Mouse (Mus musculus) kidney, adult 9 months (tissue): ENCODE results near the gene Zfp423.

Experiments used
- DNase-seq: peaks from one replicate; pipeline ENCODE4 v3.0.0; 2022

Zfp423 gene

DNA sequence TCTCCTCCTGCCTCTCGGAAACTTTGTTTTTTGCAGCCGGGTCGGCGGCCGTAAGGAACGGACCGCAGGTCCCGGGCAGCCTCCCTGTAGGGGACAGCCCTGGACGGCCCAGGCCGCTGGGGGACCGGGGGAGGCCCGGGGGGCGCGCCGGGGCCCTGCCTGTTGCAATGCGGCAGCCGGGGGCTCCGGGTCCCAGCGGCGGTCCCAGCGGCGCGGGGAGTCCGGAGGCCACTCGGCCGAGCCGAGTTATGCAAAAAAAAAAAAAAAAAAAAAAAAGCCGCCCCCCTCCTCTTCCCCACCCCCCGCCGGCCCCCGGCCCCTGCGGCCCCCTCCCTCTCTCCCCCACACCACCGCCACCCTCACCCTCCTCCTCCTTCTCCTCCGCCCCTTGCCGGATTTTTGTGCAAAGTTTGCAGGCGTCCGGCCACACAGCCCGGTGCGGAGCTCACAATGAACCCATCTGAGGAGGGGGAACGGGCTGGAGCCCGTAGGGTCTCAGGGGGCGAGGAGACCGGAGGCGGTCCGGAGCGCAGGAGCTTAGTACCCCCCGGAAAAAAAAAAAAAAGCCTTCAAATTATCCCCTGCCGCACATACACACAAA, at the start of gene Zfp423:
Gene Zfp423 (minus strand): TSS at position 276 of the 601 bp plus-strand sequence.
- no peak for DNase-seq

DNA sequence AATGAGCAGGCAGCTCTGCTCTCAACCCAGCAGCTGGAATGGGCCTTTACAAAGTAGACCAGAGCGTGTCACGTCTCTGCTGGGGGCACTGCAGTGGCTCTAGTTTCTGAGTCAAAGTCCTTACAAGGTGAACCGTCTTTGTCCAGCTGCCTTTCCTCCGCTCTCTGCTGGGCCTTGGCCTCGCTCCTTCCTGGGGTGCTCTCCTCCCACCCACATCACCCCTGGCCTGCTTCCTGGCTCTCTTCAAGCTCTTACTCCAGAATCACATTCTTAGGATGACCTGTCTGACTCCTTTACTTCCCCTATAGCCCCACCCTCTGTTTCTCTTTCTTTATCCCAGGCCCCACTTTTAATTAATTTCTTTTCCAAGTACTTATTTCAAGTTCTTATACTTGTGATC, 47.4 kb upstream of the Zfp423 start:
- peak; percentile 14 for DNase-seq

DNA sequence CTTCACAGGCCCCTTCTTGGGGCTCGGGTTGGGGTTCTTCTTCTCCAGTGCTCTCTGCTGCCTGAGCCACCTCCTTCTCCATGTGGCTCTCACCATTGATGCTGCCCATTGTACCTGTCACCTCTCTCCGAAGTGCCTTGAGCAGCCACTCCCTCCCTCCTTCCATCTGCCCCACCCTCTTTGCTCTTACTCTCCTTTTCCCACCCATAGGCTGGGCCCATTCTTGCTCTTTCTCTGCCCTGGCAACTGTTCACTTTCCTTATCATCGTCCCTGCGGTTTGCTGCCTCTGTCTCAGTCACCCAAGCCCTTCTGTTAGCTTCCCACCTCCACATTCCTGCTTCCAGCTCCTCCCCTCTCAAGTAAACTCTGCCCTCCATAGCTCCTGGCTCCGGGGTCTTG, 25.4 kb upstream of the Zfp423 start:
- DNase-seq: no peak

DNA sequence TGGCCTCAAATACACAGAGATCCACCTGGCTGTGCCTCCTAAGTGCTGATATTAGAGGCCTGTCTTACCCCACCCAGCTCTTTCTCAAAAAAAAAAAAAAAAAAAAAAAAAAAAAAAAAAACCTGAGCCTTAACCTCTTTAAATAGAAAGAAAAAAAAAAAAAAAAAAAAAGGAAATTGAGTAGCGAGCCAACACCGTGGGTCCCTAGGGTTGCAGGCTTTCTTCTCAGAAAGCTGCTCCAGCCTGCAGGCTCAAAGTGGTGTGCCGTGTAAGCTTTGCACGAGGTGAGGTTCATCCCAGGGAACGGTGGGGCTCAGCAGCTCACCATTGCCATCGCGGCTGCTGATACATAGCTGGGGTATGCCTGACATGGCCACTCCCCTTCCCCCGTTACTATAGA, 24.6 kb upstream of the Zfp423 start:
- DNase-seq: no peak

DNA sequence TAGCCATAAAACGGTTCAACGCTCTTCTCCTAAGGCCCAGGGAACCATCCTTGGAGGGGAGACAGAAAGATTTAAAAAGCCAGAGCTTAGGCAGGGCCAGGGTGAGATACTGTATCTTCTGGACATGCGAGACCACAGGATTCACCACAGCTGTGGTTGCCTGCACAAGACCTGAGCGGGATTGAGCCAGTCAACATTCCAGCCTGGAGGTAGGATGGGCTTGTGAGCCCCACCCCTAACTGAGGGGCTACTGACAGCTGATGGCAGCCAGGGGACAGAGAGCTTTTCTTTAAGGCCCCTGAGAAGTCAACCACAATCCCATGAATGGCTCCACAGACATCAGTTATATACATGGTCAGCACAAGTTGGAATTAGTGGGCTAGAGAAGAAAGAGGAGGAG, 23.5 kb upstream of the Zfp423 start:
- DNase-seq: no peak

DNA sequence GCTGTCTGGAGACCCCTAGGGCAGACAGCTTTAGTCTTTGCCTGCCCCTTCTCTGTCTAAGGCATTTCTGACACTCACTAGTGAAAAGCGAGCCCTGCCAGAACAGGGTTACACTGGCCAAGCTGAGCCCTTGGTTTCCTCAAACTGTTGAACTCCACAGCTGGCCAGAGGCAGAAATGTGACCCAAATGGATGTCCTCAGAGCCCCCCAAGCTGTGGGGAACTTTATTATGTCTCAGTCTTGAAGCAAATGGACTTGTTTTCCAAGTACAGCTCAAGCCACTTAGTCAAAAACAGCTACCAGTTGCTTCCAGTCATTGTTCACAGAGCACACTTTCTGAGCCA, 16.0 kb upstream of the Zfp423 start:
- DNase-seq: peak; percentile 7

DNA sequence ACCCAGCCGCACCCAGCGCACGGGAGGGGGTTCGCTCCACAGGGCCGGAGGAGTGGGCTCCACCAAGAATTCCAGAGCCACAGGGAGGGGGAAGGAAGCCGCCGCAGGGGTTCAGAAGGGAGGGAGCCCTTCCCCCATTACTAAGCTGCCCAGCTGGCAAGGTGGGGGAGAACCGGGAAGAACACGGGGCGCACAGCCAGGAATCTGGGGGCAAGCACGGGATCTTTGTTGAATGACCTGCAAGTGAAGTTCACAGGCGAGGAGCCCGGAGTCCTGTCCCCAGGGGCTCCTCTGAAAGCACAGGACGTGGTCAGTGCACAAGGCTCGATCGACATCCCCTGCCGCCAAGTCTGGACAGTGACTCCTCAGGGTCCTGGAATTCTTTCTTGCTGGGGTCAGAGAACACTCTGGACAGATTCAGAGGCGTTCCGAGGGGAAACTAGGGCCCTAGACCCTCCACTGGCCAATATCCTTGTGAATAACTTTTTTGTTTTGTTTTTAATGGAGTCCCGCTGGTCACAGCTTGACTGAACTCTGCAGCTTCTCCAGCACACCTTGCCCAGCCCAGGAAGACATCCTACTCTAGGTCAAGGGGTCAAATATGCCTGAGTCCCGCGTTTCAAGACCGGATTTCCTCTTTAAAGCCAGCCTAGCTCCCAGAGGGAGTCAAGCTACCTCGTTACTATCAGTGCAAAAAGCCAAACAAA, 15.5 kb upstream of the Zfp423 start:
- DNase-seq: peak; percentile 37

DNA sequence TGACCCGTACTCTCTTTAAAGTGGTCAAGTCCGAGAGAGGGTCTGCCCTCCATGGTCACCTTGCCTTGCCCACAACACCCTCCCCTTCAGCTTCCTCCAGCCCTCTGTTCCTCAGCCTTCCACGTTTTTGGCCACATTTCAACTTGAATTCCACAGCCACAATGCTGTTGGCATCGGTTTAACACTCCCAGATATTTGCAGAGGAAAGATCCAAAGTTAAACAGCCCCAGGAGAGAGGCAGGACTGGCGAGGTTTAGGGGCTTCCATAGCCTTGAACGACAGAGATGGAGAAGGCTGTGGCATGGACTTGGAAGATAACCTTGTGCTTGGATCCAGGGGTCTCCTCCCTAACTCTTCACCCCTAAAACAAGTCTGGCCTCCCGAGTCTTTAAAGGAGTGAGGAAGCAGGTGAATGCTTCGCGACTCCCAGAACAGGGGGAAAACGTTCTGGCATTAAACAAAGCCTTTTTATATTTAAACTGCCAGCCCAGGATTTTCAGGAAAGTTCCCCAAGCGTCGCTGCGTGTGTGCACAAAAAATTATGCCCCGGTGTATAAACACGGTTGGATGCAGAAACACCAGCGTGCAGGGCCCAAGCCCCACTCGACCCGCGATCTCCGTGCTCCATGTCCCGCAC, 14.8 kb upstream of the Zfp423 start:
- DNase-seq: peak; percentile 14

DNA sequence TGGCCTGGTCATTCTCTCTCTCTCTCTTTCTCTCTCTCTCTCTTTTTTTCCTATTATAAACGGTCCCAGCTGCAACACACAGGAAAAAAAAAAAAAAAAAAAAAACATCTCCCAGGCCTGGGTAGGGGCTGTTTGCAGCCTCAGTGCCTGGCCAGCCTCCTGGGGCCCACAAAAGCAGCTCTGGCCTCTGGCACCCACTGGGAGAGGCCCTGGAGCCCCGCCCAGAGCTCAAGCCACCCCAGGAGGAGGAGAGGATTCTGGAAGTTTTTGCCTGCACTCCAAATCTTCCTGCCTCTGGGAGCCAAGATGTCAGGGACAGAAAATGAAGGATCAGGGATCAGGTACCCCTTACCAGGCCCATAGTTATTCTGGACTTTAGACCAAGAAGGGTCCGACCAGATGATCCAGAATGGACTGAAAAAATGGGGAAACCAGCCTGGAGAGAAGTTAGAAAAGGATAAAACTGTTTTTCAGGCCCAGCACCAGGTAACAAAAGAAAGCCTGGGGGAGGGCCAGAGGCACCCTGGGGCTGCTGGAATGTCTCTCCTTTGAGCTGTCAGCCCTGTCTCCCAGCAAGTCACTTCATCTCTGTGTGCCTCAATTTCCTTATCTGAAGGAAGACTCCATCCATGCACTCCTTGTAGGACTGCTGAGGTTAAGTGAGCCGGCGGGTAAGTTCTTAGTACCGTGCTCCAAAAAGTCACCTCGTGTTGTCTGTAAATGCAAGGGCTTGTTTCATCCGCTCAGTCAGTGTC, 8.6 kb upstream of the Zfp423 start:
- DNase-seq: no peak

DNA sequence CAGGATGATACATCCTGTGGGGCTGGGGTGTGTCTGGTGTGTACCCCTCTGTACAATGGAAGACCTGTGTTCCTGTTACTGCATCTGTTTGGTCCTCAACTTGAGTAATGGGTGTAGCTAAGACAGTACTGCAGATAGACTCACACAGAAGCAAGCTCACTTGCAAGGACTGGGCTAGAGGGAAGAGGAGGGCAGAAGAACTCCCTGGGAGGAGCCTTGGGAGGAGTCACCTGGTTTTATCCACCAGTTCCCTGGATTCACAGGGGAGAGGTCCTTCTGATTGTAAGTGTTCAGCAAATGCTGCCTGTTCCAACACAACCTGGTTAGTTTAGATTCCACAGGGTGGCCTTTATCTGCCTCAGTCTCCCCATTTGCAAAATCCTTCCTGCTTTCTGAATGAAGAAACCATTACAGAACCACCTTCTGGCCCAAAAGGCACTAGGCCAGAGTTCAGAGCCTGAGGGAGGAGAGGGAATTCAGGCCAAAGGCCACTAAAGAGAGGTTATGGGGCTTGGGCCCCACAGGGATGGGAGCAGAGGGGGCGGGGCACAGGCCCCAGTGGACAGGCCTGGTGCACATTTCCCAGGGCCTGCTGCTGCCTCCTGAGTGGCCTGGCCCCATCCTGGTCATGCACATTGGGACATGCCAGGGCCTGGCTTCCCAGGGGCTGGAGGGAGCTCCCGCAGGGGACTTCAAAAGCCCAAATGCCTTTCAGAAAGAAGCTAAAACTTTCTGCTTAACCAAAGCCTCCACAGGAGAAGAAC, 7.8 kb upstream of the Zfp423 start:
- DNase-seq: peak; percentile 8

DNA sequence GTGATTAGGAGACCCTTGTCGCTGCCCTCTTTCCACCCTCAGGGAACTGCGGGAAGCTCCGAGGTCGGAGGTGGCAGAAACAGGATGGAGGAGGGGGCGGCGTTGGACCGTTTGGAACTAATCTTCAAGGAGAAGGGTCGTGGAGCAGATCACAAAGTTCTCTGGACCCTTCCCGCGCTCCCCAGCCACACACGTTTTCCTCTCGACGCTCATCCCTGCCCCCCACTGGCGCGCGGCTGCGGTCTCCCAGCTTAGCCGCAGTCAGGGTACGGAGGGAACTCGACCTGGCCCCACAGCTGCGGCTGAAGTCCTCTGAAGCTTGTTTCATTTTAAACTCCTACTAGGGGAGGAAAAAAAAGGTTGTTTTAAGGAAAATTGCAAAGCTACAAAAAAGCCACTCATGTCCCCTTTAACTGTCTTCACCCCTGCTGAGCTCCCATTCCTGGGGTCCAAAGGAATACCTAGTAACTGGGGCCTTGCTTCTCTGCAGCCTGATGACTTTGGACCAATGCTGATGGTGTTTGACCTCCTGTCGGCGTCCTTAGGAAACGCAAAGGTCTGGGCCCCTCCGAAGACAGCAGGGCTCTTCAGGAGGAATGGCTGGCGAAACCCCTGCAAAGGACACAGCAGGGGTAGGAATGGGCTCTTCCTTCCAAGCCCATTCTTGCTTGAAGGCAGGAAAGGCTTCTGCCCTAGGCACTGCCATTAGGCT, 3.3 kb upstream of the Zfp423 start:
- no peak for DNase-seq

DNA sequence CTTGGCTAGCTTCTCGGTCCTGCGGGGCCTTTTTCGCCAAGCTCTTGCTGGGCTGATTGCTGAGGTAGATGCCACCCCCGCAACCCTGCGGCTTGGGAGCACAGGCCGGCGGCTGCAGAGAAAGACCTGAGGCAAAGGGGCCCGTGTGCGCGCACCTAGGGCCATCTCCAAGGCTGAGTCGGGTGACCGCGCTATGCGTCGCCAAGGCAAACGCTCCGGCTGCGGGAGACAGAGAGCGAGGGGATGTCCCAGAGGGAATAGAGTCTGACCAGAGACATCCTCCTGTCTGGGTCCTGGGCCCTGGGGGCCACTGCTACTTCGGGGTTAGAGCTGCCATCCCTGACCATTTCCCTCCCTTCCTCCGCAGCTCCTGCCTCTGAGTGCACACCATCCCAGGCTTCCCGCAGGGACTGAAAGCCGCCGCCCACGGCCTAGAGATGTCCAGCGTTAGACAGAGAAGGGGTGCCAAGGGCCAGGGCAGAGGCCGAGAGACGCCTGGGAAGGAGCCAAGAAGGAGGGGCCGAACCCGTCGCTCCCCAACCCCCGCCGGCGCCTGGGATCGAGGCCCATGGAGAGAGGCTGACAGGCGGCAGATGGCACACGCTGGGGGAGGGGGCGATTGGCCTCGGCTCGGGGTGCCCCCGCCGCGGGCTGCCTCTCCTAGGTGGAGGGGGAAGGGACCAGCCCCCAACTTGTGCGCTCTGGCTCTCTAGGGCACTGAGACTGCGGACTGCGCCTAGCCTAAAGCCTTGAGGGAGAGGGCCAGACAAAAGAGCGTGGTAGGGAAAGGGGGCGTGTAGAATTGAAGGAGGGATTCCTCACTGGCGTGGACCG, 2.5 kb upstream of the Zfp423 start:
- DNase-seq: peak; percentile 70

DNA sequence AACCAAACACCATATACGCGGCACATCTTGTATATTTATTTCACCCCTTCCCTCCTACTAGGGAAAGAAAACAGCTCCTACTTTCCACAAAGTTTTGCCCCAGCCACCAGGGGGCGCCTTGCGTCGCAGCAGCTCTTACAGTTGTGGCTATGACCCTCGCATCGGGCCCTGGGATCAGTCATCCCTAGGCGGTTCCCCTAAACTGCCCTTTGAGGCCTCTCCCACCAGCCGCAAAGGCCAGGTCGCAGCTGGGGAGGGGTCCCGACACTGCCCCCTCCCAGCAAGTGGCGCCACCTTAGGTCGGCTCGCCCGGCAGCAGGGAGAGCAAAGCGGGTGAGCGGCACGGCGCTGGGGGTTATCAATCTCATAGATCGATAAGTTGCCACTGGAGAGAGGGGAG, 1.7 kb upstream of the Zfp423 start:
- DNase-seq: peak; percentile 43

DNA sequence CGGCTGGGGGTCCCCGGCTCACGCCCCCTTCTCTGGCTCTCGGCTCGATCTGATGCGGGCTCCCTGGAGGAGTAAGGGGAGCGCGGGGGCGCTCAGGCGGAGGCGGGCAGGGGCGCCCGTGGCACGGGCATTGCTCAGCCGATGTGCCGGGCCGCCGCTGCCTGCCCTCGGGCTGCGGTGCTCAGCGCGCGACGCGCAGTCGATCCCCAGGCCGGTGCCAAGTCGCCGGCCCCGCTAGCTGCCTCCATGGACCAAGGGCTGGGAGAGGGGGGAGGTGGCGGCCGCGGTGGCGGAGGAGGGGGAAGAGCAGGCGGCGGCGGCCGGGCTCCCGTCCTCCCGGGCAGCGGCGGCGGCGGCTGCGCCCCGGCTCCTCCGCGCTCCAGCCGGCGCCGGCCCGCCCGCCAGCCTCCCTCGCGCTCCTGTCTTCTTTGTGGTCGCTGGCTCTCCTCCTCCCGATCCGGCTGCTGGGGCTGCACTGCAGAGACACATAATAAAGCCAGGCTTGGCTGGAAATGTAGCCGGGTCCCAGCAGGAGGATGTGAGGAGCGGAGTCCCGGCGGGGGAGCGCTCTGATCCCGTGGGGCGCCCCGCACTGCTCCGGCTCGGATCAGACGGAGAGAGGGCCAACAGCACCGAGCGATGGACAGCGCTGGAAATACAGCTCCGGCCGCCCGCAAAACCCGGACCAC, 810 bp upstream of the Zfp423 start:
- peak; percentile 57 for DNase-seq

DNA sequence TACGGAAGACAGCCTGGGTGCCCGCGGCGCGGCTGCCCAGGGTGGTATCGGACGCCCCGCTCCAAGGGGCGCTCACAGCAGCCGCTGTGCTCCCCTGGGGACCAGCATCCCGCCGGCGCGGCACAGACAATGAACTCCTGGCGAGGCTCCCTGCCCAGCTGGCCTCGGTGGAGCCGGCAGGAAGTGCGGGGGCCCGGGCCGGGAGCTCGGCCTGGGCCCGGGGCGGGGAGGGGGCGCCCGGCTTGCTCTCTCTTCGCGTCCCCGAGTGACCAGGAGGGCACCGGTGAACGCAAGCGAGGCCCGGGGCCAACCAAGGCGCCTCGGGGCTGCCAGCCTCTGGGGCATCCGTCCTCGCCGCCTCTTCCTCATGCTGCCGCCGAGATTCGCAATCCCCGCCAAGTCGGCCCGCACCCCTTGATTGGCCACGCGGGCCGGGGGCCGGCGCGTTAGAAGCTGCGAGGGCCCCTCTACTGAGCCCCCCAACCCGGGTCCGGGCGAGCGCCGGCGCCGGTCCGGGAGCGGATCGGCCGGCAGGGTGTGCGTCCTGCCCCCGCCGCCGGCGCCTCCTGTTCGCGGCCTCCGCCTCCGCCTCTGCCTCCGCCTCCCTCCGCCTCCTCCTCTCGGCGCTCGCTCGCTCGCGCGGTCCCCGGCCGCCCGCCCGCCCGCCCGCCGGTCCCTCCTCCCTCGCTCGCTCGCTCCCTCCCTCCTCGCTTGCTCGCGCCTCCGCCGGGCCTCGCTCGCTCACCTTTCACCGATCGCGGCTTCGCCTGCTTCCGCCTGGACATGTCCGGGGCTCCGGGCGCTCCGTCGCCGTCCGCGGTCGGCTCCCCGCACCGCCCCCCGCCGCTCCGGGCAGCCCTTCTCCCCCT, 710 bp downstream of the Zfp423 start:
- peak; percentile 47 for DNase-seq

DNA sequence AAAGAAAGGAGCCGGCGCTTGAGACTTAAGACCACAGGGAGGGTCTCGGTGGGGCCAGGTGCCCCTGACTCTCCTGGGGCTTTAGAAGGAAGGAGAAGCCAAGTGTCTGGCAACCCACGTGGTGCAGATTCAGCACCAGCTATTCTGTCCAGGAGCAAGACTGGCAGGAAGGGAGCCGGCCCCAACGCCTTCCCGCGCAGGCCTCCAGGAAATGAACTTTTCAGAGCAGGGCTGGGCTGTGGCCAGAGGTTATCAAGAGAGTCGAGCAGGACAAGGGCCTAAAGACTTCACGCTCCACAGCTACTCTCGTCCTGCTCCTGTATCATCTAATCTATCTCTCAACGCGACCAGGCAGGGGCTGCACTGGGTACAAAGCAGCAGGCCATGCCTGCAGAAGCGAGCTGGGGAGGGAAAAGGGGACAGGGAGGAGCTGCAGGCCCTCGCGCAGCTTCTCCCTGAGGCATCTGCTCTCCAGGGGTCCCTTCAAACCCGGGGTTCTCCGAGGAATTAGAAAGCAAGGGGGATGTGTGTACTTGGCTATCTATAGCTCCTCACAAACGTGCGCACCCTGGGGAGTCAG, 1.4 kb downstream of the Zfp423 start:
- DNase-seq: peak; percentile 64

DNA sequence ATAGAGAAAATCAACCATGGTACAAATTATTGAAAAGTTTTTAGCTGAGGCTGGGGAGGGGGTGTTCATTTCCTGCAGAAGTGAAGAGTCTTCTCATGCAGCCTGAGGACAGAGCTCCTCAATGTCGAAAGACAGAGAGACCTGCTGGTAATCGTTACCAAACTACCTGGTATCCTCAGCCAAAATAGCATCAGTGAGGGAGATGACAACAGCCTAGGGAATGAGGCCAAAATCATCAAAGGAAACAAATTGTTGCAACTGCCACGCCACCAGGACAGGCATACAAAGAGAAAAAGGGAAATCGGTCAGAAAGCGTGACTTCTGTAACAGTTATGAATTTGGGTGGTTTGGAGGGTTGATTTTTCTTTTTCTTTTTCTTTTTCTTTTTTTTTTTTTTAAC, 3.4 kb downstream of the Zfp423 start:
- no peak for DNase-seq

DNA sequence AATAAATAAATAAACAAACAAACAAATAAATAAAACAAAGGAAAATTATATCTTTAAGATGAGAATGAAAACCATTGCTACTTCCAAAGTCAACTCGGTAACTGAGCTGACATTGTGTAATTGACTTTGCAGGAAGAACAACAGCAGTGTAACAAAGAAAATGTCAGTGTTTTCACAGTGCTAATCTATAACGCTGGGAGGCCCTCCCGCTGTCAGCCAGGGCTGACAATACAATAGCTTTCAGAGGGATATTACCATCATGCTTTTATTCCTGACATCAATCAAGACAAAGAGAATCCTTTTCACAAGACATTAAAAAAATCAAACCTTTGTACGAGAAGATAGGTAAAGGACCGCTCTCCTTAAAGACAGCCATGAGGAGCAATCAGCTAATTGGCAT, 5.9 kb downstream of the Zfp423 start:
- no peak for DNase-seq

DNA sequence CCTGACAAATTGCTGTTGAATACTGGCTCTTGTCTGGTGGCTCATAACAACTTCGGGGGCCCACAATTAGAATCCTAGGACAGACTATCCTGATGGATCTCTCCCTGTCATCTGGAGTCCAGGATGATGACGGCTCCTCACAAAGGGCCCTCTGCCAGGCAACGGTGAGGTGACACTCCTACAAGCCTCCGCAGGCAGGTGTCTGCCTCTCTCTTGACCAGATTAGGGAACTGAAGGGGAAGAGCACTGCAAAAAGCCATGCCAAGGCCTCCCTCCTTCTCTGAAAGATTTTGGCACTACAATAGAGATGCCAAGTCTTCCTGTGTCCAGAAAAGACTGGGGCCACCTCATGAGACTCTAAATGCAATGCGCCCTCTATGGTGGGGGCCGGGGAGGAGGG, 7.1 kb downstream of the Zfp423 start:
- no peak for DNase-seq
